Mouse (Mus musculus): ENCODE data around the gene Slc7a6.
"Not testable (repeated sequence)": the region's sequence is repeated elsewhere in the genome, so short reads cannot be mapped to it uniquely, and the experiment has no call there.

Slc7a6 gene

GRCm38 (mm10) chr8:106189162-106189561 is 20.5 kb downstream of the Slc7a6 start:
- DNase-seq (ENCODE audit: low read depth): no peak

GRCm38 (mm10) chr8:106191639-106192038 is 23.0 kb downstream of the Slc7a6 start:
- no peak for DNase-seq (ENCODE audit: low read depth)

GRCm38 (mm10) chr8:106193162-106193561 is 24.5 kb downstream of the Slc7a6 start:
- DNase-seq (ENCODE audit: low read depth): no peak

- DNase-seq (ENCODE audit: low read depth): no peak
These were observed 25.4 kb downstream of the Slc7a6 start for GRCm38 (mm10) chr8:106194062-106194461.

- peak; percentile 63 for DNase-seq (ENCODE audit: low read depth)
These were observed 30.1 kb downstream of the Slc7a6 start for GRCm38 (mm10) chr8:106198741-106199140.

- DNase-seq (ENCODE audit: low read depth): not testable (repeated sequence)
These were observed 30.9 kb downstream of the Slc7a6 start for GRCm38 (mm10) chr8:106199596-106199995.

- DNase-seq (ENCODE audit: low read depth): peak; percentile 54
These were observed 41.5 kb downstream of the Slc7a6 start for GRCm38 (mm10) chr8:106210035-106210731.

GRCm38 (mm10) chr8:106210821-106211345 is 42.2 kb downstream of the Slc7a6 start, which contains the start of the genes Slc7a6os and Prmt7:
Slc7a6os (minus strand) TSS chr8:106210935.
Prmt7 (plus strand) TSS chr8:106210936.
- DNase-seq (ENCODE audit: low read depth): peak; percentile 93

GRCm38 (mm10) chr8:106211421-106211820 is 42.8 kb downstream of the Slc7a6 start:
- DNase-seq (ENCODE audit: low read depth): no peak

GRCm38 (mm10) chr8:106213959-106214358 is 45.3 kb downstream of the Slc7a6 start:
- DNase-seq (ENCODE audit: low read depth): no peak

- DNase-seq (ENCODE audit: low read depth): no peak
These were observed 51.0 kb downstream of the Slc7a6 start for GRCm38 (mm10) chr8:106219620-106220019.

- peak; percentile 71 for DNase-seq (ENCODE audit: low read depth)
These were observed 57.9 kb downstream of the Slc7a6 start for GRCm38 (mm10) chr8:106226589-106226988.

GRCm38 (mm10) chr8:106231536-106231935 is 62.9 kb downstream of the Slc7a6 start:
- DNase-seq (ENCODE audit: low read depth): no peak

GRCm38 (mm10) chr8:106232751-106233150 is 64.1 kb downstream of the Slc7a6 start:
- no peak for DNase-seq (ENCODE audit: low read depth)

GRCm38 (mm10) chr8:106234567-106235261 is 66.1 kb downstream of the Slc7a6 start:
- DNase-seq (ENCODE audit: low read depth): no peak

GRCm38 (mm10) chr8:106237106-106237505 is 68.4 kb downstream of the Slc7a6 start:
- no peak for DNase-seq (ENCODE audit: low read depth)

Measured in naive thymus-derived CD4-positive, alpha-beta T cell, adult 2 months (primary cell).